Mouse (Mus musculus) liver, embryonic 16.5 days (tissue): ENCODE results near the gene Kmt2d. TPM values are rescaled to one million over a fixed set of nuclear protein-coding genes. Genes with fewer than 3 reads are reported as not detected.

Experiments
- ATAC-seq: fragments of 200-750 bp; cut with Nextera tagmentation; 2 replicates; pipeline ENCODE4 v1.8.0; 2017; ENCODE audit warnings: low read depth, mild to moderate bottlenecking, moderate number of reproducible peaks, moderate library complexity
- H3K27ac ChIP-seq: fragments of 300-500 bp; sonication (generic); 2 replicates; pipeline ENCODE4 v1.5.1; 2014; ENCODE audit warnings: mild to moderate bottlenecking, low read length
- H3K27me3 ChIP-seq: fragments of 300-500 bp; sonication (generic); 2 replicates; pipeline ENCODE4 v1.6.1; 2014; ENCODE audit warnings: low read depth, low read length, mixed read lengths; ENCODE audit not compliant: control insufficient read depth, insufficient read depth
- H3K36me3 ChIP-seq: fragments of 300-500 bp; sonication (generic); 2 replicates; pipeline ENCODE4 v1.6.1; 2014; ENCODE audit warnings: mild to moderate bottlenecking; ENCODE audit not compliant: control insufficient read depth, insufficient read depth
- H3K4me1 ChIP-seq: fragments of 300-500 bp; sonication (generic); 2 replicates; pipeline ENCODE4 v1.6.1; 2014; ENCODE audit warnings: low read depth, low read length, mixed read lengths; ENCODE audit not compliant: control insufficient read depth
- H3K4me2 ChIP-seq: fragments of 300-500 bp; sonication (generic); 2 replicates; pipeline ENCODE4 v1.6.1; 2014; ENCODE audit warnings: low read depth, low read length, mixed read lengths
- H3K4me3 ChIP-seq: fragments of 300-500 bp; sonication (generic); 2 replicates; pipeline ENCODE4 v1.5.1; 2014; ENCODE audit warnings: low read depth, mild to moderate bottlenecking, low read length
- H3K9ac ChIP-seq: fragments of 300-500 bp; sonication (generic); 2 replicates; pipeline ENCODE4 v1.6.1; 2014; ENCODE audit warnings: low read depth, low read length
- H3K9me3 ChIP-seq: fragments of 300-500 bp; sonication (generic); replicated peaks from 2 replicates; pipeline ENCODE4 v1.6.1; 2016; ENCODE audit warnings: low read length; ENCODE audit not compliant: control insufficient read depth
- WGBS: fragments of 180-500 bp; shearing (Covaris S2); extraction: QIAGEN DNeasy Blood & Tissue Kit; methylation state at CpG from one replicate; pipeline ENCODE4 v1.1.7; 2014; ENCODE audit not compliant: insufficient replicate concordance; 5-methylcytosine and 5-hydroxymethylcytosine counted together
- polyA plus RNA-seq: library from polyadenylated mRNA; unstranded; fragments of >200 nt; fragmentation: Nextera tagmentation; extraction: Ambion mirVana; gene quantifications from 2 replicates; pipeline ENCODE4 v1.2.1, GENCODE M21; 2015

Gene Kmt2d
- polyA plus RNA-seq, 1 experiment from 2014 or later: 4.0 TPM

DNA sequence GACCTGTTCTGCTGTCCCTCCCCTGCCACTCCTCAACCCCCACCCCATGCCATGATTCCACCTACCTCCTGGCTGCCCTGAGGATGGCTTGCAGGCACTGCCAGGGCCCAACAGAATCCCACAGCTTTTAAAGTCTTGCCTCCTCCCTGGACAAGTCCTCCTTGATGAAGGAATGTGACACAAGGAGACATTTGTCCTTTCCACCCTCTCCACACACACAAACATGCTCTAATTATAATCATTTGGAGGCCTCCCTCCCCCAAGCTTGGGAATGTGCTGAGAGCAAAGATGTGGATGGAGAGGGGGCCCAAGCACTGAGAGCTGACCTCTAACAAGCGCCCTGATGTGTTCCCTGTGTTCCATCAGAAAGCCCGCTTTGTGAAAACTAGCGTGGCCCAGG lies 61.6 kb downstream of the Kmt2d start, which contains the start of gene Ddn:
TSS of gene Ddn (minus strand) at position 101 of the 400 bp plus-strand sequence.
- ATAC-seq: no peak
- no peak within 1 kb of the TSS for H3K27ac ChIP-seq
- no peaks in the 10 kb centered on the region for H3K9me3 ChIP-seq
- H3K36me3 ChIP-seq: peaks cover 25% of the 10 kb centered on the region
- H3K4me1 ChIP-seq: peaks cover 25% of the 10 kb centered on the region
- peaks cover 57% of the 10 kb centered on the region for H3K27me3 ChIP-seq
- no peak within 1 kb of the TSS for H3K9ac ChIP-seq
- H3K4me3 ChIP-seq: no peak within 1 kb of the TSS
- 71% methylated on average over 3 of the region's 3 CpGs for WGBS
- no peak within 1 kb of the TSS for H3K4me2 ChIP-seq

DNA sequence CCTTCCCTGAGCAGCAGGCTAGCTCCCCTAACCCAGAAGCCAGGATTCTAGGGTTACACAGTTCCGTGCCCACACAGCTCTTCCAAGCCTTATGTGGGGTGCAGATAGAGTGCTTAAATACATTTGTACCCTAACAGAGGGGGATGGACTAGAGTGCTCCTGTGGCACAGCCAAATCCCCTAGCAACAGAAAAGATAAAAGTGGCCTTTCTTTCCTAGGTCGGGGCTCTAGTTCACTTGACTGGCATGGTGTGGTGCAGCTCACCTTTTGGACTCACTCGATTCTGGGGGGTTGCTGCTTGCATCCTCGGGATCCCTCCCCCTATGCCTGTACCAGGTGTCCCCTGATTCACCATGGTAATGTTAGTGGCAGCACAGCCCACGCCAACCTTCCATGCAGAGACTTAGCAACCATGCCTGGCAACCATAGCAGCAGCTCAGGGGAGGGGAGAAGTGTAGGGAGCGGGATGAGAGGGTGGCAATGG lies 62.3 kb downstream of the Kmt2d start:
- ATAC-seq: no peak
- H3K27ac ChIP-seq: no peak overlapping the region
- no peak overlapping the region for H3K9ac ChIP-seq
- no peak overlapping the region for H3K4me2 ChIP-seq
- H3K4me1 ChIP-seq: peaks cover 28% of the 10 kb centered on the region
- peaks cover 19% of the 10 kb centered on the region for H3K36me3 ChIP-seq
- no peaks in the 10 kb centered on the region for H3K9me3 ChIP-seq
- peaks cover 64% of the 10 kb centered on the region for H3K27me3 ChIP-seq
- H3K4me3 ChIP-seq: no peak overlapping the region
- WGBS: 12% methylated on average over 6 of the region's 6 CpGs

GRCm38 (mm10) chr15:98807895-98808650 lies 62.9 kb downstream of the Kmt2d start:
- Histone ChIP-seq H3K27ac (no peak overlapping the region), H3K4me1 (peaks cover 28% of the 10 kb centered on the region), H3K36me3 (peaks cover 13% of the 10 kb centered on the region), H3K27me3 (peaks cover 70% of the 10 kb centered on the region), H3K9ac (no peak overlapping the region), H3K4me3 (peak overlapping the region; percentile 35), H3K4me2 (peak overlapping the region; percentile 39), H3K9me3 (no peaks in the 10 kb centered on the region)
- ATAC-seq: no peak
- WGBS: 2% methylated on average over 34 of the region's 34 CpGs

DNA sequence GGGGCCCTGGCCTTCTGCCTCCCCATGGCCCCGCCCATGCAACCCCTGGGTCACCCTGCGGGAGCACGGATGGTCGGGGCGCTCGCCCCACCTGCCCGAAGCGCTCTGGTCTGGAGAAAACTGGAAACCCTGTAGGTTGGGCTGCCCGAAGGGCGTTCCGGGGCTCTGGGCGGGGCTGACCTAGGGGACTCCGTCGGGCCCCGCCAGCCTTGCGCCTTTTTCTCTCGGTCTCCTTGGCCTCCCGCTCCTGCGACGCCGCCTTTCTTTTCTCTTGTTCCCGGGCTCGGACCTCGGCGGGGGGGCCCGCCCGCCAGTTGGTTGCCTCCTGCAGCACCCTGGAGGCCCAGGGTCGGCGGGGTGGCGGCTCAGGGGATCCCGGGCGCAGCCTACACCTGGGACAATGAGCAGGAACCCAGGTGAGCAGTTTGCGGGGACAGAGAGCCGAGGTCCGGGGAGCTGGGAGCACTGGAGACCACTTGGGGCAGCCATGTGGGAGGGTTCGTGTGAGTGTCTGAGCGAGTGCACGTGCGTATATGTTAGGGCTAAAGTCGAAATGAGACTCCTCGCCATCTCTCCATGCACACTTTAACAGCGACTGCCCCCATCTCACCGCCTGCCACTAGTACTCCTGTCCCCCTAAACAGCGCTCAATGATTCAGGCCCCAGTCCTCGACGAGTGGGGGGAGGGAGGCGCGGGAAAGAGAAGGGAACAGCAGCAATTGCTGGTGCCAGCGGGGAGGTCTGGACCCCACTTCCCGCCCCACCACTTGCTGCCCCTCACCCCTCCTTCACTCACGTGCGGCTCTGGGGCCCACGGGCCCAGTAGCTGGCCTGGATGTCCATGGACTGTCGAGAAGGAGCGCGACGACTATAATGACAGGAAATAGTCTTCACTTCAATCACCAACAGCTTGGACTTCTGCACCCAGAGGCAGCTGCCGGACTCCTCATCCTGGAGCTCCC lies 63.9 kb downstream of the Kmt2d start:
- Histone ChIP-seq H3K4me3 (peak overlapping the region; percentile 48), H3K9ac (0 out of 2 replicates have a peak overlapping the region, but pooled peaks have one; percentile 16), H3K4me2 (peak overlapping the region; percentile 56), H3K4me1 (peaks cover 28% of the 10 kb centered on the region), H3K27ac (no peak overlapping the region), H3K9me3 (no peaks in the 10 kb centered on the region), H3K27me3 (peaks cover 80% of the 10 kb centered on the region), H3K36me3 (peaks cover 7% of the 10 kb centered on the region)
- WGBS: 2% methylated on average over 58 of the region's 58 CpGs
- peak; percentile 48; the same call in 1 of the 2 replicates for ATAC-seq

DNA sequence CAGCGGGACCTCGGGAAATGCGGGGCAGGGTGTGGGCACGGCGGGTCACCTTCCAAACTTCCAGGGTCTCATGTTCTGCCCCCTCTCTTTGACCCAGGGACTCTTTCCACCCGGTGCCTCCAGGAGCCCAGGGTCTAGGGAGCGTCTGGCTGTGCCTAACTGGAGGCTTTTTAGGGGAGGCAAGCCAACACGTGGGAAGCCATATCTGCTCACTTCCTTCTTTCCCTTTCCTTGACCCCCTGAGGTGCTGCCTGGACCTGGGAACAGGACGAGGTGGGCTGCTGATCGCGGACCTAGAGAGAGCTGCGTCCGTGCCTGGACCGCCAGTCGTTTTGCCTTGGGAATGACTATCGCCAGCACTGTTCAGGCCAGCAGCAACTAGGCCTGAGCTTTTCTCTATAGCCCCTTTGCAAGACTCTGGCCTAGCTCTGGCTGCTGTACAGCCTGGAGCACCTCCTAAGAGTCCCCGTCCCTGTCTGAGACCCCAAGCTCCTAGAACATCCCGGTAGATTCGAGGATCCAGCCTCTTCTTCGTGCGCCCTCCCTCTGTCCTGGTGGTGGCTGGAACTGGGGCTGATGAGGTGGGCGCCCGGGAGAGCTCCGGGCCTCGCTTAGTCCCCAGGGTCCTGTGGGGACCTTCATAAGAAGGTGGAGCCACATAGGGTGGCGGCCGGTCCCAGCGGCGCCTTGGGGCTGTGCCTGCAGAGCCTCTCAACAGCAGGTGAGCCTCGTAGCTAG lies 64.8 kb downstream of the Kmt2d start:
- Histone ChIP-seq H3K36me3 (peaks cover 6% of the 10 kb centered on the region), H3K9me3 (no peaks in the 10 kb centered on the region), H3K27ac (no peak overlapping the region), H3K27me3 (peaks cover 88% of the 10 kb centered on the region), H3K4me2 (peak overlapping the region; percentile 62), H3K4me1 (peaks cover 28% of the 10 kb centered on the region), H3K9ac (no peak overlapping the region), H3K4me3 (peak overlapping the region; percentile 48)
- WGBS: 9% methylated on average over 30 of the region's 30 CpGs
- no peak for ATAC-seq

DNA sequence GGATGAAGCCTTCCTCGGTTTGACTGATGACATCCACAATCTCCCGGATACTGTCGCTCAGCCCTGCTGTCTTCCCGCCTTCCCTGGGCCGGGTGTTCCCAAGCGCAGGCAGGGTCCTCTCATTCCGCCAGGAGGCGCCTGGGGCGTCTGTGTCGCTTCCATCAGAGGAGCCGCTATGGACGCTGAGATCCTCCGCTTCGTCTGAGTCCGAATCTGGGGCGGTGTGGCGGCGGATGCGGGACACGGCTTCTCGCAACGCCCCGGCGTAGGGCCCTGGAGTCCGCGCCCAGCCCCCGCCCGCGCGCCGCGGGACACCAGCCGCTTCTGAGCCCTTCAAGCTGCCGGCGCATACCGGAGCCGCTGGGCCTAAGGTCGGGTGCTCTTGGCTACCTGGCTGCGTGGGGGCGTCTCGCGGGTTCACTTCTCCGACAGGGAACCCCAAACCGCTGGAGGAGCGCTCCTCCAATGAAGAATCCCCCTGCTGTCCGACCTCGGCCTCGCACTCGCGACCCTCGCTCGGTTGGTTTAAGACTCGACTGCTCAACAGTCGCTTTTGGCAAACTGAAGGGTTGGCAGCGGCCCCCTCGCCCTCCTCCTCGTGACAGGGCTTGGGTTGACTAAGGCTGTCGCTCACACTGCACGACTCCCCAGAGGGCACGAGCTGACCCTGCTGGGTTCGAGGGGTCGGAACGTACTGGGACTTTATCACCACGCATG lies 65.5 kb downstream of the Kmt2d start:
- H3K4me2 ChIP-seq: peak overlapping the region; percentile 62
- H3K9me3 ChIP-seq: no peaks in the 10 kb centered on the region
- 1% methylated on average over 64 of the region's 64 CpGs for WGBS
- peaks cover 96% of the 10 kb centered on the region for H3K27me3 ChIP-seq
- H3K9ac ChIP-seq: no peak overlapping the region
- peaks cover 28% of the 10 kb centered on the region for H3K4me1 ChIP-seq
- peak overlapping the region; percentile 48 for H3K4me3 ChIP-seq
- H3K27ac ChIP-seq: no peak overlapping the region
- ATAC-seq: 0 out of 2 replicates have a peak, but pooled peaks have one; percentile 33
- no peaks in the 10 kb centered on the region for H3K36me3 ChIP-seq

- no peaks in the 10 kb centered on the region for H3K36me3 ChIP-seq
- H3K9ac ChIP-seq: no peak overlapping the region
- WGBS: under 1% methylated on average over 32 of the region's 32 CpGs
- ATAC-seq: no peak
- H3K27me3 ChIP-seq: peaks cover 100% of the 10 kb centered on the region
- H3K4me2 ChIP-seq: peak overlapping the region; percentile 36; the same call in 1 of the 2 replicates
- H3K9me3 ChIP-seq: no peaks in the 10 kb centered on the region
- H3K4me3 ChIP-seq: no peak overlapping the region
- H3K27ac ChIP-seq: no peak overlapping the region
- peaks cover 28% of the 10 kb centered on the region for H3K4me1 ChIP-seq
These were observed 67.0 kb downstream of the Kmt2d start for GRCm38 (mm10) chr15:98804054-98804453.

DNA sequence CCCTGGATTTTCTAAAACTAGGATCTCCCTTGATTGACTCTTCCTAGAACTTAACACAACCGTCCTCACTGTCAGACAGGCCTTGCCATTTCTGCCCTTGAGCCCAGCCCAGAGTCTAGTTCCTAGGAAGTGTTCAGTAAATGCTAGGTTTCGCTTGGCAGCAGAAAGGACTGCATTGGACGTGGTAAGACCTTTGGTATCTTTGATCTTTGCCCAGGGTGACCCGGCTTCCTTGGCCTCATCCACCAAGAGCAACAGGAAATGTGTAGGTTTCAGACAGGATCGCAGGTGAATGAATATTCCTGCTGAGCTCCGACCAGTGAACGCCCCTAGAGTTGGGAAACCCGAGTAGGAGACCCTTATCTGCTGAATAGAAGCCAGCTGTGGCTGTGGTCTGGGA lies 68.1 kb downstream of the Kmt2d start:
- Histone ChIP-seq H3K27me3 (peaks cover 100% of the 10 kb centered on the region), H3K36me3 (no peaks in the 10 kb centered on the region), H3K4me3 (no peak overlapping the region), H3K27ac (no peak overlapping the region), H3K4me1 (peaks cover 27% of the 10 kb centered on the region), H3K4me2 (no peak overlapping the region), H3K9me3 (no peaks in the 10 kb centered on the region), H3K9ac (no peak overlapping the region)
- WGBS: 6% methylated on average over 8 of the region's 8 CpGs
- ATAC-seq: no peak
